Mouse (Mus musculus) kidney, embryonic 15.5 days (tissue): ENCODE results near the gene Xrcc3. TPM values are rescaled to one million over a fixed set of nuclear protein-coding genes. Genes with fewer than 3 reads are reported as not detected.
A peak's percentile ranks its signal among the peaks of the same experiment; 100 is the strongest.

Experiments used
- ATAC-seq: fragments of 200-750 bp; cut with Nextera tagmentation; replicated peaks from 2 replicates; pipeline ENCODE4 v1.8.0; 2017; ENCODE audit warnings: moderate TSS enrichment; ENCODE audit not compliant: low FRiP score
- H3K27ac ChIP-seq: fragments of 300-500 bp; sonication (generic); 2 replicates; pipeline ENCODE4 v1.5.1; 2015; ENCODE audit warnings: mild to moderate bottlenecking, inconsistent platforms
- H3K27me3 ChIP-seq: fragments of 300-500 bp; sonication (generic); 2 replicates; pipeline ENCODE4 v1.6.1; 2015; ENCODE audit warnings: inconsistent platforms
- H3K36me3 ChIP-seq: fragments of 300-500 bp; sonication (generic); 2 replicates; pipeline ENCODE4 v1.6.1; 2015; ENCODE audit warnings: inconsistent platforms
- H3K4me1 ChIP-seq: fragments of 300-500 bp; sonication (generic); 2 replicates; pipeline ENCODE4 v1.6.1; 2015; ENCODE audit warnings: inconsistent platforms
- H3K4me2 ChIP-seq: fragments of 300-500 bp; sonication (generic); 2 replicates; pipeline ENCODE4 v1.6.1; 2015; ENCODE audit warnings: moderate library complexity, mild to moderate bottlenecking, inconsistent platforms
- H3K4me3 ChIP-seq: fragments of 300-500 bp; sonication (generic); replicated peaks from 2 replicates; pipeline ENCODE4 v1.5.1; 2015; ENCODE audit warnings: mild to moderate bottlenecking, inconsistent platforms
- H3K9ac ChIP-seq: fragments of 300-500 bp; sonication (generic); 2 replicates; pipeline ENCODE4 v1.6.1; 2015; ENCODE audit warnings: mild to moderate bottlenecking, inconsistent platforms
- H3K9me3 ChIP-seq: fragments of 300-500 bp; sonication (generic); replicated peaks from 2 replicates; pipeline ENCODE4 v1.6.1; 2016; ENCODE audit warnings: inconsistent platforms
- WGBS: fragments of 180-500 bp; shearing (Covaris S2); methylation state at CpG from one replicate; pipeline ENCODE4 v1.1.7; 2015; ENCODE audit warnings: mixed read lengths; 5-methylcytosine and 5-hydroxymethylcytosine counted together
- polyA plus RNA-seq: library from polyadenylated mRNA; unstranded; fragments of >200 nt; fragmentation: Nextera tagmentation; extraction: Ambion mirVana; gene quantifications from 2 replicates; pipeline ENCODE4 v1.2.1, GENCODE M21; 2015

Xrcc3 gene
- polyA plus RNA-seq, 1 experiment from 2014 or later = 14.3 TPM

- no peak overlapping the region for H3K4me3 ChIP-seq
- WGBS = 33% methylated on average over 5 of the region's 5 CpGs
- H3K36me3 ChIP-seq = no peaks in the 10 kb centered on the region
- no peak overlapping the region for H3K4me2 ChIP-seq
- no peak for ATAC-seq
- no peak overlapping the region for H3K27ac ChIP-seq
- H3K27me3 ChIP-seq = no peaks in the 10 kb centered on the region
- peaks cover 33% of the 10 kb centered on the region for H3K4me1 ChIP-seq
- no peaks in the 10 kb centered on the region for H3K9me3 ChIP-seq
- no peak overlapping the region for H3K9ac ChIP-seq
Measured at GRCm38 (mm10) chr12:111756698-111757082, 57.0 kb downstream of the Xrcc3 start.

- WGBS = 27% methylated on average over 4 of the region's 4 CpGs
- Histone ChIP-seq H3K27me3 (no peaks in the 10 kb centered on the region), H3K27ac (no peak overlapping the region), H3K9me3 (no peaks in the 10 kb centered on the region), H3K4me2 (no peak overlapping the region), H3K9ac (no peak overlapping the region), H3K4me3 (no peak overlapping the region), H3K4me1 (peaks cover 33% of the 10 kb centered on the region), H3K36me3 (no peaks in the 10 kb centered on the region)
- ATAC-seq = no peak
Measured at GRCm38 (mm10) chr12:111756082-111756697, 57.5 kb downstream of the Xrcc3 start.

GRCm38 (mm10) chr12:111755231-111755630 is 58.4 kb downstream of the Xrcc3 start:
- Histone ChIP-seq H3K27me3 (no peaks in the 10 kb centered on the region), H3K4me2 (no peak overlapping the region), H3K27ac (no peak overlapping the region), H3K4me1 (peaks cover 25% of the 10 kb centered on the region), H3K36me3 (no peaks in the 10 kb centered on the region), H3K9me3 (no peaks in the 10 kb centered on the region), H3K9ac (no peak overlapping the region), H3K4me3 (no peak overlapping the region)
- no peak for ATAC-seq
- 53% methylated on average over 2 of the region's 2 CpGs for WGBS

- no peak overlapping the region for H3K4me3 ChIP-seq
- H3K27me3 ChIP-seq = no peaks in the 10 kb centered on the region
- H3K27ac ChIP-seq = no peak overlapping the region
- H3K9ac ChIP-seq = no peak overlapping the region
- H3K4me2 ChIP-seq = no peak overlapping the region
- H3K36me3 ChIP-seq = no peaks in the 10 kb centered on the region
- H3K9me3 ChIP-seq = no peaks in the 10 kb centered on the region
- ATAC-seq = no peak
- H3K4me1 ChIP-seq = peaks cover 20% of the 10 kb centered on the region
Measured at GRCm38 (mm10) chr12:111754710-111755109, 59.0 kb downstream of the Xrcc3 start.

GRCm38 (mm10) chr12:111753347-111753746 is 60.3 kb downstream of the Xrcc3 start:
- Histone ChIP-seq H3K27me3 (no peaks in the 10 kb centered on the region), H3K36me3 (no peaks in the 10 kb centered on the region), H3K4me2 (no peak overlapping the region), H3K9ac (no peak overlapping the region), H3K27ac (peak overlapping the region; percentile 13; the same call in 1 of the 2 replicates), H3K9me3 (no peaks in the 10 kb centered on the region), H3K4me3 (no peak overlapping the region), H3K4me1 (peaks cover 13% of the 10 kb centered on the region)
- 54% methylated on average over 9 of the region's 9 CpGs for WGBS
- ATAC-seq = no peak

Other genes starting within 250 kb of the Xrcc3 start
- gene Mark3, start 239.3 kb downstream of the Xrcc3 start, polyA plus RNA-seq = 39.7 and 50.3 TPM in 2 replicates
- gene Ckb, start 141.5 kb downstream of the Xrcc3 start, polyA plus RNA-seq = 126 and 154 TPM in 2 replicates
- 10.7 and 12.8 TPM in 2 replicates for gene Trmt61a, start 135.8 kb downstream of the Xrcc3 start, polyA plus RNA-seq
- gene Bag5, start 100.6 kb downstream of the Xrcc3 start, polyA plus RNA-seq = 51.4 and 53.6 TPM in 2 replicates
- gene Apopt1, start 100.6 kb downstream of the Xrcc3 start, polyA plus RNA-seq = 53.5 and 57.4 TPM in 2 replicates
- 81.8 and 98.5 TPM in 2 replicates for gene Klc1, start 55.0 kb downstream of the Xrcc3 start, polyA plus RNA-seq
- 117 and 125 TPM in 2 replicates for gene Zfyve21, start 297 bp upstream of the Xrcc3 start, polyA plus RNA-seq
- gene Ppp1r13b, start 94.2 kb upstream of the Xrcc3 start, polyA plus RNA-seq = 14.5 and 18.5 TPM in 2 replicates
- 785 and 879 TPM in 2 replicates for gene Atp5mpl, start 153.1 kb upstream of the Xrcc3 start, polyA plus RNA-seq
- 0.47 and 0.57 TPM in 2 replicates for gene Tdrd9, start 157.7 kb upstream of the Xrcc3 start, polyA plus RNA-seq
- not detected in 2 replicates for gene Rd3l, start 167.4 kb upstream of the Xrcc3 start, polyA plus RNA-seq